Mouse (Mus musculus): Measurements from ENCODE around the gene Kctd7.

DNA sequence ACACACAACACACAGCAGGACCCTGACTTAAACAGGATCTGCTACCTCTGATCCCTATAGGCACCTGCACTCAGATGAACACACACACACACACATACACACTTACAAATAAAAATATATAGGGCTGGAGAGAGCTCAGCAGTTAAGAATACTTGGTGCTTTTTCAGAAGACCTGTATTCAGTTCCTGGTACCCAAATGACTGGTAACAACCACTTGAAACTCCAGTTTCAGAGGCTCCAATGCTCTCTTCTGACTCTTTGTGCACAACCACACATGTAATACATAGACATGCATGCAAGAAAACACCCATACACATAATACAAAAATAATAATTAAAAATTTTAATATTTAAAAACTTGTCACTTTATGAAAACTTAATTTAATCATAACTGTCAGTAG is 32.0 kb upstream of the Kctd7 start:
- TF ChIP-seq CTCF (IDR thresholded peaks at IDR 0.05; ENCODE audit: extremely low read depth, insufficient read depth, low read length) (no peak), POLR2A (IDR thresholded peaks at IDR 0.05; ENCODE audit: extremely low read depth, insufficient read depth, low read length) (no peak)
